Mouse (Mus musculus): ENCODE measurements around the gene Gm10665.
"Not testable (repeated sequence)": the region's sequence is repeated elsewhere in the genome, so short reads cannot be mapped to it uniquely, and the experiment has no call there.

Gene Gm10665

DNA sequence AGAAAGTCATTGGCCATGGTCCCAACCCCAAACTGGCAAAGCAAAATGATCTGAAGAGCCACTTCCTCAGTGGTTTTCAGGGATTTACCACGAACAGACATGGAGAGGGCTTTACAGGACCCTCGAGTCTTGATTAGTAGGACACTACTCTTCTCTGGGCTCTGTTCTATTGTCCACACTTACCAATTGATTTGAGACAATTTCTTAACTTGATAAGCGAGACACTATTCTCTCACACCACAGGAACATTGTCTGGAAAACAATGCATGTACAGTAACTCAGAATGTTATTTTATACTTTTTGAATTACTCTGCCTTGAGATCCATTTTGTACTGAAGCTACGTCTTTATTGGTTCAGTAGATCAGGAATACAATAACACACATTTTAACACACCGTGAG is at the start of gene Gm10665:
Gene Gm10665 (minus strand): TSS at position 101 of the 400 bp plus-strand sequence.
- not testable (repeated sequence) for DNase-seq (ENCODE audit: low read depth, low spot score)

DNA sequence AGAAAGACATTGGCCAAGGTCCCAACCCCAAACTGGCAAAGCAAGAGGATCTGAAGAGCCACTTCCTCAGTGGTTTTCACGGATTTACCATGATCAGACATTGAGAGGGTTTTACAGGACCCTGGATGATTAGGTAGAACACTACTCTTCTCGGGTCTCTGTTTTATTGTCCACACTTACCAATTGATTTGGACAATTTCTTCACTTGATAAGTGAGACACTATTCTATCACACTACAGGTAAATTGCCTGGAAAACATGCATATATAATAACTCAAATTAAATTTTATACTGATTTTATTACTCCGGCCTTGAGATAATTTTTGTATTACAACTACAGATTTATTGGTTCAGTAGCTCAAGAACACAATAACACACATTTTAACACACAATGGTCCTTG is 35.7 kb upstream of the Gm10665 start, which contains the start of gene Vmn1r151:
Gene Vmn1r151 (minus strand): TSS at position 101 of the 400 bp plus-strand sequence.
- not testable (repeated sequence) for DNase-seq (ENCODE audit: low read depth, low spot score)

DNA sequence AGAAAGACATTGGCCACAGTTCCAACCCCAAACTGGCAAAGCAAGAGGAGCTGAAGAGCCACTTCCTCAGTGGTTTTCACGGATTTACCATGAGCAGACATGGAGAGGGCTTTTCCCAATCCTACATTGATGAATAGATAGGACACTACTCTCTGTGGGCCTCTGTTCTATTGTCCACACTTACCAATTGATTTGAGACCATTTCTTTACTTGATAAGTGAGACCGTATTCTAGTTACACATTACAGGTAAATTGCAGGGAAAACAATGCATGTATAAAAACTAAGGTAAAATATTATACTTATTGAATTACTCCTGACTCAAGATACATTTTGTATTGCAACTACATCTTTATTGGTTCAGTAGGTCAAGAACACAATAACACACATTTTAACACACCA is 25.7 kb downstream of the Gm10665 start, which contains the start of gene Vmn1r149:
Gene Vmn1r149 (minus strand): TSS at position 101 of the 400 bp plus-strand sequence.
- not testable (repeated sequence) for DNase-seq (ENCODE audit: low read depth, low spot score)

DNA sequence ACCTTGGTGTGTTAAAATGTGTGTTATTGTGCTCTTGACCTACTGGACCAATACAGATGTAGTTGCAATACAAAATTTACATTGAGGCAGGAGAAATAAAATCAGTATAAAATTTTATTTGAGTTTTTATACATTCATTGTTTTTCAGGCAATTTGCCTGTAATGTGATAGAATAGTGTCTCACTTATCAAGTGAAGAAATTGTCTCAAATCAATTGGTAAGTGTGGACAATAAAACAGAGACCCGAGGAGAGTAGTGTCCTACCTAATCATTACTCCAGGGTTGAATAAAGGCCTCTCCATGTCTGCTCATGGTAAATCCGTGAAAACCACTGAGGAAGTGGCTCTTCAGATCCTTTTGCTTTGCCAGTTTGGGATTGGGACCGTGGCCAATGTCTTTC is 50.6 kb downstream of the Gm10665 start, which contains the start of gene Vmn1r148:
Gene Vmn1r148 (plus strand): TSS at position 301 of the 400 bp plus-strand sequence.
- not testable (repeated sequence) for DNase-seq (ENCODE audit: low read depth, low spot score)
